Mouse (Mus musculus): ENCODE measurements around the gene Gm49378. TPM values are rescaled to one million over a fixed set of nuclear protein-coding genes. Genes with fewer than 3 reads are reported as not detected.

The Gm49378 gene
- polyA plus RNA-seq, 1 experiment from 2014 or later, result 4.1 TPM

Other genes with a start within 250 kb of the Gm49378 start
- gene Dhrs4, start 159.1 kb downstream of the Gm49378 start, polyA plus RNA-seq (2014; fragmentation: Nextera tagmentation; extraction: Ambion mirVana), result 11.5 and 13.3 TPM in 2 replicates
- 34.7 and 34.8 TPM in 2 replicates for gene Carmil3, start 147.2 kb downstream of the Gm49378 start, polyA plus RNA-seq (2014; fragmentation: Nextera tagmentation; extraction: Ambion mirVana)
- 0.74 and 1.4 TPM in 2 replicates for gene Cpne6, start 127.5 kb downstream of the Gm49378 start, polyA plus RNA-seq (2014; fragmentation: Nextera tagmentation; extraction: Ambion mirVana)
- gene Nrl, start 112.9 kb downstream of the Gm49378 start, polyA plus RNA-seq (2014; fragmentation: Nextera tagmentation; extraction: Ambion mirVana), result 0.24 TPM in 1 of 2 replicates, not detected in the other
- gene Pck2, start 97.6 kb downstream of the Gm49378 start, polyA plus RNA-seq (2014; fragmentation: Nextera tagmentation; extraction: Ambion mirVana), result 15.8 and 16.2 TPM in 2 replicates
- 133 and 134 TPM in 2 replicates for gene Dcaf11, start 77.9 kb downstream of the Gm49378 start, polyA plus RNA-seq (2014; fragmentation: Nextera tagmentation; extraction: Ambion mirVana)
- 1.7 and 2.1 TPM in 2 replicates for gene A730061H03Rik, start 77.5 kb downstream of the Gm49378 start, polyA plus RNA-seq (2014; fragmentation: Nextera tagmentation; extraction: Ambion mirVana)
- not detected in 2 replicates for gene Fitm1, start 62.3 kb downstream of the Gm49378 start, polyA plus RNA-seq (2014; fragmentation: Nextera tagmentation; extraction: Ambion mirVana)
- gene Psme1, start 59.8 kb downstream of the Gm49378 start, polyA plus RNA-seq (2014; fragmentation: Nextera tagmentation; extraction: Ambion mirVana), result 189 and 217 TPM in 2 replicates
- gene Emc9, start 52.6 kb downstream of the Gm49378 start, polyA plus RNA-seq (2014; fragmentation: Nextera tagmentation; extraction: Ambion mirVana), result 17.3 and 32.8 TPM in 2 replicates
- 165 and 182 TPM in 2 replicates for gene Psme2, start 46.8 kb downstream of the Gm49378 start, polyA plus RNA-seq (2014; fragmentation: Nextera tagmentation; extraction: Ambion mirVana)
- 15.6 and 17.1 TPM in 2 replicates for gene Rnf31, start 46.2 kb downstream of the Gm49378 start, polyA plus RNA-seq (2014; fragmentation: Nextera tagmentation; extraction: Ambion mirVana)
- gene Irf9, start 34.3 kb downstream of the Gm49378 start, polyA plus RNA-seq (2014; fragmentation: Nextera tagmentation; extraction: Ambion mirVana), result 7.2 and 11.5 TPM in 2 replicates
- gene Rec8, start 19.9 kb downstream of the Gm49378 start, polyA plus RNA-seq (2014; fragmentation: Nextera tagmentation; extraction: Ambion mirVana), result 2.6 and 8.2 TPM in 2 replicates
- 107 and 111 TPM in 2 replicates for gene Ipo4, start 1.9 kb downstream of the Gm49378 start, polyA plus RNA-seq (2014; fragmentation: Nextera tagmentation; extraction: Ambion mirVana)
- 44.7 and 53.8 TPM in 2 replicates for gene Tm9sf1, start 5.9 kb upstream of the Gm49378 start, polyA plus RNA-seq (2014; fragmentation: Nextera tagmentation; extraction: Ambion mirVana)
- 0.35 and 0.47 TPM in 2 replicates for gene Tssk4, start 12.3 kb upstream of the Gm49378 start, polyA plus RNA-seq (2014; fragmentation: Nextera tagmentation; extraction: Ambion mirVana)
- 74.8 and 78.9 TPM in 2 replicates for gene Mdp1, start 22.6 kb upstream of the Gm49378 start, polyA plus RNA-seq (2014; fragmentation: Nextera tagmentation; extraction: Ambion mirVana)
- 41.0 and 42.3 TPM in 2 replicates for gene Gmpr2, start 34.0 kb upstream of the Gm49378 start, polyA plus RNA-seq (2014; fragmentation: Nextera tagmentation; extraction: Ambion mirVana)
- gene Nedd8, start 34.2 kb upstream of the Gm49378 start, polyA plus RNA-seq (2014; fragmentation: Nextera tagmentation; extraction: Ambion mirVana), result 529 and 660 TPM in 2 replicates
- 23.4 and 26.9 TPM in 2 replicates for gene Tinf2, start 43.9 kb upstream of the Gm49378 start, polyA plus RNA-seq (2014; fragmentation: Nextera tagmentation; extraction: Ambion mirVana)
- gene Tgm1, start 76.0 kb upstream of the Gm49378 start, polyA plus RNA-seq (2014; fragmentation: Nextera tagmentation; extraction: Ambion mirVana), result 0.14 and 0.36 TPM in 2 replicates
- 39.4 and 48.5 TPM in 2 replicates for gene Rabggta, start 84.4 kb upstream of the Gm49378 start, polyA plus RNA-seq (2014; fragmentation: Nextera tagmentation; extraction: Ambion mirVana)
- gene Dhrs1, start 107.8 kb upstream of the Gm49378 start, polyA plus RNA-seq (2014; fragmentation: Nextera tagmentation; extraction: Ambion mirVana), result 60.1 and 65.1 TPM in 2 replicates
- gene Nop9, start 107.8 kb upstream of the Gm49378 start, polyA plus RNA-seq (2014; fragmentation: Nextera tagmentation; extraction: Ambion mirVana), result 25.0 and 31.2 TPM in 2 replicates
- 0.18 and 0.19 TPM in 2 replicates for gene Cideb, start 120.6 kb upstream of the Gm49378 start, polyA plus RNA-seq (2014; fragmentation: Nextera tagmentation; extraction: Ambion mirVana)
- 0.32 and 0.69 TPM in 2 replicates for gene Ltb4r2, start 123.5 kb upstream of the Gm49378 start, polyA plus RNA-seq (2014; fragmentation: Nextera tagmentation; extraction: Ambion mirVana)
- gene Ltb4r1, start 128.1 kb upstream of the Gm49378 start, polyA plus RNA-seq (2014; fragmentation: Nextera tagmentation; extraction: Ambion mirVana), result 0.77 TPM in 1 of 2 replicates, not detected in the other
- gene Adcy4, start 146.2 kb upstream of the Gm49378 start, polyA plus RNA-seq (2014; fragmentation: Nextera tagmentation; extraction: Ambion mirVana), result 2.4 and 3.2 TPM in 2 replicates
- gene Ripk3, start 151.0 kb upstream of the Gm49378 start, polyA plus RNA-seq (2014; fragmentation: Nextera tagmentation; extraction: Ambion mirVana), result 0.77 and 1.8 TPM in 2 replicates
- gene Nfatc4, start 185.2 kb upstream of the Gm49378 start, polyA plus RNA-seq (2014; fragmentation: Nextera tagmentation; extraction: Ambion mirVana), result 6.2 and 8.7 TPM in 2 replicates
- gene Nynrin, start 216.1 kb upstream of the Gm49378 start, polyA plus RNA-seq (2014; fragmentation: Nextera tagmentation; extraction: Ambion mirVana), result 6.5 and 11.2 TPM in 2 replicates
- 0.19 and 0.20 TPM in 2 replicates for gene Cbln3, start 246.5 kb upstream of the Gm49378 start, polyA plus RNA-seq (2014; fragmentation: Nextera tagmentation; extraction: Ambion mirVana)
- gene Khnyn, start 247.1 kb upstream of the Gm49378 start, polyA plus RNA-seq (2014; fragmentation: Nextera tagmentation; extraction: Ambion mirVana), result 6.5 and 7.1 TPM in 2 replicates

Measured in midbrain, embryonic 14.5 days (tissue).